Mouse (Mus musculus): ENCODE measurements around the gene Mgp. TPM values are rescaled to one million over a fixed set of nuclear protein-coding genes. Genes with fewer than 3 reads are reported as not detected.

The Mgp gene
- polyA plus RNA-seq, 1 experiment from 2014 or later = 768 TPM

- WGBS = 94% methylated on average over 6 of the region's 6 CpGs
- DNase-seq = no peak
- no peak for TF ChIP-seq CTCF (IDR thresholded peaks at IDR 0.05; ENCODE audit: low read depth)
- no peak for ATAC-seq (ENCODE audit: insufficient read depth)
- Histone ChIP-seq H3K4me3 (ENCODE audit: low read depth, low read length) (no peak overlapping the region), H3K9ac (no peak overlapping the region), H3K9me3 (ENCODE audit: low read depth, low read length) (no peaks in the 10 kb centered on the region), H3K4me2 (no peak overlapping the region), H3K27ac (ENCODE audit: low read depth) (no peak overlapping the region), H3K4me1 (ENCODE audit: insufficient read depth) (0 out of 2 replicates have a peak, but pooled peaks cover 6% of the 10 kb centered on the region), H3K27me3 (ENCODE audit: insufficient read depth, low read length) (no peaks in the 10 kb centered on the region), H3K36me3 (ENCODE audit: insufficient read depth) (no peaks in the 10 kb centered on the region)
Measured at GRCm38 (mm10) chr6:136883961-136884360, 8.3 kb upstream of the Mgp start.

DNA sequence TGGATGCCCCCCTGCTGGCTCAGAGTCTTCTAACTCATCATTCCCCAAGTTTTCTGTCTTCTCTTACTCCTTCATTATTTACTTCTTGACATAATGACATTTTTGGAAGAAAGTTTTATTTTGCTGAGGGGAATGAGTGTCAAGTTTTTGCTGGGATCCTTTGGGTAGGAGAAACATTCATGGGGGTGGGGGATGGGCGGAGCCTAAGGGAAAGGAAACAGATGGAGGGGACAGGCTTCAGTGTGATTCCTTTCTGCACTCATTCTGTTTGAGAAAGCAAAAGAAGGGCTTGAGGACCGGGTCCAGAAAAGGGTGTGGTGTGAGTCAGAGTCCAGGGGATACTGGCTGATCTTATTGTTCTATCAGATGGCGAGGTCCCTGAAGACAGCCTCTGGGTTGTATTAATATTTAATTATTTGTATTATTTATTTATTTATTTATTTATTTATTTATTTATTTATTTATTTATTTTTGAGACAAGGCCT, 7.8 kb upstream of the Mgp start:
- H3K4me2 ChIP-seq = no peak overlapping the region
- H3K4me1 ChIP-seq (ENCODE audit: insufficient read depth) = 0 out of 2 replicates have a peak, but pooled peaks cover 6% of the 10 kb centered on the region
- H3K27ac ChIP-seq (ENCODE audit: low read depth) = peak overlapping the region; percentile 48; the same call in 1 of the 2 replicates
- DNase-seq = no peak
- H3K9me3 ChIP-seq (ENCODE audit: low read depth, low read length) = no peaks in the 10 kb centered on the region
- WGBS = 69% methylated on average over 3 of the region's 3 CpGs
- H3K27me3 ChIP-seq (ENCODE audit: insufficient read depth, low read length) = no peaks in the 10 kb centered on the region
- no peaks in the 10 kb centered on the region for H3K36me3 ChIP-seq (ENCODE audit: insufficient read depth)
- no peak overlapping the region for H3K9ac ChIP-seq
- ATAC-seq (ENCODE audit: insufficient read depth) = no peak
- TF ChIP-seq CTCF (IDR thresholded peaks at IDR 0.05; ENCODE audit: low read depth) = no peak
- no peak overlapping the region for H3K4me3 ChIP-seq (ENCODE audit: low read depth, low read length)

GRCm38 (mm10) chr6:136881678-136882077, 6.1 kb upstream of the Mgp start:
- no peaks in the 10 kb centered on the region for H3K27me3 ChIP-seq (ENCODE audit: insufficient read depth, low read length)
- H3K36me3 ChIP-seq (ENCODE audit: insufficient read depth) = no peaks in the 10 kb centered on the region
- H3K4me1 ChIP-seq (ENCODE audit: insufficient read depth) = 0 out of 2 replicates have a peak, but pooled peaks cover 6% of the 10 kb centered on the region
- WGBS = 31% methylated on average over 8 of the region's 8 CpGs
- no peak overlapping the region for H3K9ac ChIP-seq
- peak overlapping the region; percentile 48; the same call in 1 of the 2 replicates for H3K27ac ChIP-seq (ENCODE audit: low read depth)
- DNase-seq (peak; percentile 64), ATAC-seq (ENCODE audit: insufficient read depth) (peak; percentile 57; the same call in 1 of the 2 replicates)
- TF ChIP-seq CTCF (IDR thresholded peaks at IDR 0.05; ENCODE audit: low read depth) = no peak
- no peak overlapping the region for H3K4me2 ChIP-seq
- no peaks in the 10 kb centered on the region for H3K9me3 ChIP-seq (ENCODE audit: low read depth, low read length)
- H3K4me3 ChIP-seq (ENCODE audit: low read depth, low read length) = no peak overlapping the region

DNA sequence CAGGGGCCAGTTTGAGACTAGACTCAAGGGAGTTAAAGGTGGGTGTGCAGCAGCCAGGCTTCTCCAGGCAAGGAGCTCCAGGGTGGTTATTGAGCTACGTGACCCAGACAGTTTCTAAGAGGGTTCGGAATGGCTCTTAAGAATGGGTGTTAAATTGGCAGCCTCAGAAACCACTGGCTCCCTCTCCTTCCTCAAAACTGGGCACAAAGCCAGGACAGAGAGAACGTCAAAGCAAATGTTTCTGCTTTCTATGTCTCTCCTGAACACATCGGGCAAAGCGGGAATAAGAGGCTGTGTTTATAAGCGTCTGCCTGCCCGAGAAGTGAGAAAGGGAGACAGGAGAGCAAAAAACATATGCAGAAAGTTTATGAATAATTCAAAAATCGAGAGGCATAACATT, 1.0 kb downstream of the Mgp start:
- ATAC-seq (ENCODE audit: insufficient read depth) = peak; percentile 57

GRCm38 (mm10) chr6:136868921-136869320, 6.7 kb downstream of the Mgp start:
- Histone ChIP-seq H3K4me3 (ENCODE audit: low read depth, low read length) (no peak overlapping the region), H3K27ac (ENCODE audit: low read depth) (no peak overlapping the region), H3K36me3 (ENCODE audit: insufficient read depth) (peaks cover 12% of the 10 kb centered on the region; the same call in 1 of the 2 replicates), H3K27me3 (ENCODE audit: insufficient read depth, low read length) (no peaks in the 10 kb centered on the region), H3K9me3 (ENCODE audit: low read depth, low read length) (no peaks in the 10 kb centered on the region), H3K4me2 (no peak overlapping the region), H3K9ac (no peak overlapping the region), H3K4me1 (ENCODE audit: insufficient read depth) (peaks cover 17% of the 10 kb centered on the region)
- no peak for TF ChIP-seq CTCF (IDR thresholded peaks at IDR 0.05; ENCODE audit: low read depth)
- ATAC-seq (ENCODE audit: insufficient read depth) (no peak), DNase-seq (peak; percentile 58)
- WGBS = 61% methylated on average over 5 of the region's 5 CpGs

More for the DNA sequence above, 1.0 kb downstream of the Mgp start:
- Histone ChIP-seq H3K4me2 (peak overlapping the region; percentile 63), H3K36me3 (ENCODE audit: insufficient read depth) (peaks cover 12% of the 10 kb centered on the region; the same call in 1 of the 2 replicates), H3K4me1 (ENCODE audit: insufficient read depth) (peaks cover 7% of the 10 kb centered on the region; the same call in 1 of the 2 replicates), H3K9ac (peak overlapping the region; percentile 46), H3K27ac (ENCODE audit: low read depth) (peak overlapping the region; percentile 91), H3K9me3 (ENCODE audit: low read depth, low read length) (no peaks in the 10 kb centered on the region), H3K27me3 (ENCODE audit: insufficient read depth, low read length) (no peaks in the 10 kb centered on the region), H3K4me3 (ENCODE audit: low read depth, low read length) (peak overlapping the region; percentile 46)
- TF ChIP-seq CTCF (IDR thresholded peaks at IDR 0.05; ENCODE audit: low read depth) = no peak
- DNase-seq = peak; percentile 87
- WGBS = 24% methylated on average over 8 of the region's 8 CpGs

- H3K4me2 ChIP-seq = no peak overlapping the region
- peaks cover 13% of the 10 kb centered on the region; the same call in 1 of the 2 replicates for H3K4me1 ChIP-seq (ENCODE audit: insufficient read depth)
- WGBS = 53% methylated on average over 4 of the region's 4 CpGs
- H3K4me3 ChIP-seq (ENCODE audit: low read depth, low read length) = no peak overlapping the region
- H3K27me3 ChIP-seq (ENCODE audit: insufficient read depth, low read length) = no peaks in the 10 kb centered on the region
- no peak for DNase-seq
- no peak overlapping the region for H3K9ac ChIP-seq
- ATAC-seq (ENCODE audit: insufficient read depth) = 0 out of 2 replicates have a peak, but pooled peaks have one; percentile 15
- TF ChIP-seq CTCF (IDR thresholded peaks at IDR 0.05; ENCODE audit: low read depth) = no peak
- peak overlapping the region; percentile 55; the same call in 1 of the 2 replicates for H3K27ac ChIP-seq (ENCODE audit: low read depth)
- no peaks in the 10 kb centered on the region for H3K36me3 ChIP-seq (ENCODE audit: insufficient read depth)
- no peaks in the 10 kb centered on the region for H3K9me3 ChIP-seq (ENCODE audit: low read depth, low read length)
Measured at GRCm38 (mm10) chr6:136866150-136866549, 9.5 kb downstream of the Mgp start.

- no peaks in the 10 kb centered on the region for H3K27me3 ChIP-seq (ENCODE audit: insufficient read depth, low read length)
- H3K4me2 ChIP-seq = no peak overlapping the region
- H3K9ac ChIP-seq = no peak overlapping the region
- no peak for ATAC-seq (ENCODE audit: insufficient read depth)
- DNase-seq = no peak
- H3K4me3 ChIP-seq (ENCODE audit: low read depth, low read length) = no peak overlapping the region
- H3K9me3 ChIP-seq (ENCODE audit: low read depth, low read length) = no peaks in the 10 kb centered on the region
- no peak for TF ChIP-seq CTCF (IDR thresholded peaks at IDR 0.05; ENCODE audit: low read depth)
- 85% methylated on average over 5 of the region's 5 CpGs for WGBS
- peaks cover 13% of the 10 kb centered on the region; the same call in 1 of the 2 replicates for H3K4me1 ChIP-seq (ENCODE audit: insufficient read depth)
- no peaks in the 10 kb centered on the region for H3K36me3 ChIP-seq (ENCODE audit: insufficient read depth)
- no peak overlapping the region for H3K27ac ChIP-seq (ENCODE audit: low read depth)
Measured at GRCm38 (mm10) chr6:136865360-136865759, 10.3 kb downstream of the Mgp start.

Measured in lung, embryonic 14.5 days (tissue).